Mouse (Mus musculus) brain, embryonic 14.5 days (tissue): ENCODE measurements at regions not wholly inside any gene's neighbourhood (a gene's known extent, or its start where the extent isn't known, plus 50 kb on each side); places are given as distances from the start of the nearest gene placed in this dataset.

Source experiments
- CTCF ChIP-seq: fragments of 200-500 bp; IDR thresholded peaks from 2 replicates; pipeline ENCODE4 v1.5.1; 2012; ENCODE audit warnings: inconsistent platforms, mild to moderate bottlenecking, moderate library complexity, borderline replicate concordance; ENCODE audit not compliant: insufficient read depth, insufficient read length; ENCODE audit errors: extremely low read depth
- POLR2A ChIP-seq: fragments of 200-500 bp; IDR thresholded peaks from 2 replicates; pipeline ENCODE4 v1.6.1; 2012; ENCODE audit warnings: mild to moderate bottlenecking, inconsistent platforms, borderline replicate concordance; ENCODE audit not compliant: poor library complexity, insufficient read depth, insufficient read length, severe bottlenecking; ENCODE audit errors: extremely low read depth

GRCm38 (mm10) chr13:102250884-102251283 is 442.5 kb upstream of the Cd180 start:
- TF ChIP-seq POLR2A: no peak
- TF ChIP-seq CTCF: no peak
